Mouse (Mus musculus) urinary bladder, postnatal 10 days (tissue): Measurements from ENCODE around the gene Grb7.

Experiments used
- DNase-seq: peaks from one replicate; pipeline ENCODE4 v3.0.0; 2022; ENCODE audit warnings: low spot score

The Grb7 gene

DNA sequence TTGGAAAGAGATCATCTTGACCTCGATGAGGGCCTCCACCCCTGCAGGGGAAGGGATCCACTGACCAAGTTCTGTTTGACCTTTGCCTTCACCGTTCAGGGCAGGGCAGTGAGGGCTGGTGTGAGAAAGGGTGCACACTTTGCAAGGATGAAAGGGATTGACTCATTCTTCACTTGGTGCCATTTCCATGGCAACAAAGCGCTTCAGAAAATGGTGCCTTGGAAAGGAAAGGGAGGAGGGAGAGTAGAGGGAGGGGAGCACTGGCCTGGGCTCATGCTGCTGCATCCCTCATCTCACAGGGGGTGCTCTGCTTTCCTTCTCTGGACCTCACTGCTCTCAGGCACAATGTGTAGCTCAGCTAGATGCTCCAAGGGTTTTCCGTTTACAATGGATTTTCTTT, 26.5 kb downstream of the Grb7 start:
- DNase-seq: no peak

DNA sequence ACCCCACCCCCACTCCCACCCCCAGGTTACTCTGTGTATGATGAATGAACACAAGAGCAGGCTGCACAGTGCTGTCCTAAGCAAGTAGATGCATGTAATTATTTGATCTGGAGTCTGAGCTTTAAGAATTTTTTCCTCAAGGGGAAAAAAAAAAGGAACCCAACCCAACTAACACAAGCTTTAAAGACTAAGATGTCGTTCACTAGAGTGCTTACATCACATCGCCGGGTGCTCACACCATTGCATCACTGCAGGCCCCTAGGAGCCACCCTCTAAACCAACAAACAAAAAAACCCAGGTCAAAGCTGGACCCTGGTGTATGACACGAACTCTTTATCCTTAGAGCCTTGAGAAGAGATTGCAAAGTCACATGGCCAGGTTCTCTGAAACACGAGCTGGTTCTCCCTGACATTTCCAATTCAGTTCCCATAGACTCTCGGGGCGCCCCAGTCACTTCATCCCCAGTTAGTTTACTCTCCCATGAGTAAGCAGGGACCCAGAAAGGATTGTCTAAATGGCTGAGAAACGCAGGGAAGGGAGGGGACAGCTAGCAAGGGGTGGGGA, 27.8 kb downstream of the Grb7 start:
- DNase-seq: no peak

DNA sequence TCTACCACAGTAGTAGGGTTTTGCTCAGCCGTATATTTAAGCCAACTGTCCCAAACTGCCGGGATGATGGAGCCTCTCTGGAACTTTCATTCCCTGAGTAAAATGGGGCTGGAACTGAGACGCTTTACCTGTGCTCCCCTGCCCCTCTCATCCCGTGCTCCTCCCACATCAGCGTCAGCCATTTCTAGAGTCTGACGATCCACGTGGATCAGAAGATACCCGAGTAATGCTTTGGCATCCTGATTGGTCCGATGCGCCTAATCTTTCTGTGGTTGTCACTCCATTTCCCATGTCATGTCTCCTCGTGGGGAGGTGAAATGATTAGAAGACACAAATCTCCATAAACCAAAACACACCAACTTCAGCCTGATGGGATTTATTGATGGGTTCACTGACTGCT, 28.8 kb downstream of the Grb7 start:
- DNase-seq: no peak

DNA sequence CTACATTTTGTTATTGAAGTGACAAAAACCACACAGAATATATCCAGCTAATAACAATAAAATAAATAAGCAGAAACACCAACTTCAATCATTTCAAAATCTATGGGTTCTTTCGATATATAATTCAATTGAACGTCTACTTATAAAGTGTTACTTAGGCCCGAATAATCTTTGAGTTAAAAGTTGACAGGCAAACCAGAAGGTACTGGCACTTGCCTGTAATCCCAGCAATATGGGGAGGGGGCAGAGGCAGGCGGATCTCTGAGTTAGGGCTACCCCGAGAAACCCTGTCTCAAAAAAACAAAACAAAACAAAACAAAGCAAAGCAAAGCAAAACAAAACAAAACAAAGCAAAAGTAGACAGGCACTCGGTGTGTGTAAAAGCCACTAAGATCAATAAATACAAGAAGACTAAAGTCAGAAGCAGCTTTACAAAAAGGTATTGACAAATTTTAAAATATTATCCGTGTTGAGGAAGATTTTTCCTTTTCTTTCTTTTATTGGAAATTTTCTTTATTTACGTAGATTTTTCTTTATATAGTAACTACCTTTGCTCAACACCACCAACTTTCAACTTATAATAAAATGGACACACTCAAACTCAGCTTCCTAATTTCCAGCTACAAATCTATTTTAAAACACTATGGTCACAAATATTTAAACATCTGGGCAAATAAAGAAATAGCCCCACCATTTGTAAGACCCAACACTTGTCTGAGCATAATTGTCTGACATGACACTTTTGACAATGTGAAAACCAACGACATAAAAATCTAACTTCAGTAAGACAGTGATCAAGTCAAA, 29.6 kb downstream of the Grb7 start:
- no peak for DNase-seq

DNA sequence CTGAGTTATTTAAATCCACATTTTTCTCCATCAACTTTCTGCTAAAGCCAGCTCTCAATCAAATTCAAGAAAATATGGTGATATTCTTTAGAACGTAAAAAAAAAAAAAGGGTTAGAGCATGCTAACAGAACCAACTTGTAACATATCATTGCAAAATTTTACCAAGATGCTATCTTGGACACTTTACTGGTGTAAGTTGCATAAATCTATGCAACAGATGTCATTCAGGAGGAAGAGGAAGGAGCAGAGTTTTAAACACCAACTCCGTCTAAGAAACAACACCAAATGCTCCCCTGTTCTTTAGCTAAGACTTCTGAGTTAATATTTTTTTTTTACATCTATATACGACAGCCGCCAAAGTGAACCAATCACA, 30.2 kb downstream of the Grb7 start:
- DNase-seq: no peak

DNA sequence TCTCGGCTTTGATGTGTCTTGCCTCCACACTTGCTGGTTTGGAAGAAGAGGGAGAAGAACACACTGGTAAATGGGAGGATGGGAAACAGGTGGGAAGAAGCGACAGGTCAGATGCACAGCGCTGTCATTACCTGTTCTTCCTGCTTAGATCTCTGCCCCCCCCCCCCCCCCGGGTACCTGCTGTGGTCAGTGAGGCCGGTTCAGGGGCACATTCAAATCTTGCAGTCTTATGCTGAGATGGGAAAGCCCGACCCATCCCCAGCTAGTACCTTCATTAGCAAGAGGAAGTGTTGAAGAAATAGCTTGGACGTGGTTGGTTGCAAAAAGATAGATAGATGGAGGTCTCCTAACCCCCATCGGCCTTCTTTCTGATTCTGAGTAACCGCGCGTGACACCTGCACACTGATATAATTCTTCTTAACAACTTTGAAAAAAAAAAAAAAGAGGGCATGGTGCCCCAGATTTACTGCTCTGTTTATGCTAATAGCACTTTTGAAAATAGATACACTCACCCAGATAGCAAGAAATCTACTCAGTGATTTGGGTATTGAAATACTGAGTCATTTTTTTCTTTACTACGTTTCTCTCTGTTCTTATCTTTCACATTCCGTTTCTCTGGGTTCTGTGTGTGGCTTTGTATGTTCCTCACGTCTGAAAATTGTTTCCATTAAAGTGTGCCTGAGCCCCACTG, 31.0 kb downstream of the Grb7 start:
- DNase-seq: no peak

DNA sequence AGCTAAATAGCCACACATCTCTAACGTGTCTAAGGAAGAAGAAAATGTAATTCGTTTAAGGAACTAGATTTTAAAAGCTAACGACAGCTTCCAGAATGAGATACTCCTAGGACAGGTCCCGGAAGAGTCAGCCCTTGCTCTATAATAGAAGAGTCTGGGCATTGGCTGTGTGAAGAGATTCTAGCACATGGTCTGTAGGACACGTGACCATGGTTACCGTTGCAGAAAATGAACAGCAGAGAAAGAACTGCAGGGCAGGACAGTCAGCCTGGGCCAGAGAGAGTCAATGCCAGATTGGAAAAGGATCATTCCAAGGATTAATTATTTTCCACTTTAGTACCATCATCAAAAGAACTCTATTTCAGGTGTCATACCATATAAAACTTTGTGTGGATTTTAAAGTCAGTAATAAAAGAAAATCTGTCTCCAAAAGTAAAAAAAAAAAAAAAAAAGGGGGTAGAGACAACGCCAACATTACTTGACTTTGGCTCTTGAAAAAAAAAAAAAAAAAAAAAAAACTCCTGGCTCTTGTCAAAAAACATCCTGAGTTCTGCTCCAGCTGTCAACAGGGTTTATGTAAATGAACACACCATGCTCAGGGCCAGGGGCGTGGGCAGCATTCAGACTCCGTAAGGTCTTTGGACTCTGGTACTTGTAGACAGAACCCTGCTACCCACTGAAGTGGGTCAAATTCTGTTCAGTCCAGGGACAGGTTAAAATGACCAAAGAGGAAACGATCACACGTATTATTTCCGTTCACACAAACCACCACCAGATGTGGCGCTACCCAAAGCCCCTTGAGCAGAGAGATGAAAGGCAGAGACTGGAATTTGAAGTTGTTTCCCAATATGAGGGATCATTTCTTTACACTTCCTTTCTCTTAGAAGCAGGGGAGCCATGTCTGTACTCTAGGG, 33.1 kb downstream of the Grb7 start:
- no peak for DNase-seq

DNA sequence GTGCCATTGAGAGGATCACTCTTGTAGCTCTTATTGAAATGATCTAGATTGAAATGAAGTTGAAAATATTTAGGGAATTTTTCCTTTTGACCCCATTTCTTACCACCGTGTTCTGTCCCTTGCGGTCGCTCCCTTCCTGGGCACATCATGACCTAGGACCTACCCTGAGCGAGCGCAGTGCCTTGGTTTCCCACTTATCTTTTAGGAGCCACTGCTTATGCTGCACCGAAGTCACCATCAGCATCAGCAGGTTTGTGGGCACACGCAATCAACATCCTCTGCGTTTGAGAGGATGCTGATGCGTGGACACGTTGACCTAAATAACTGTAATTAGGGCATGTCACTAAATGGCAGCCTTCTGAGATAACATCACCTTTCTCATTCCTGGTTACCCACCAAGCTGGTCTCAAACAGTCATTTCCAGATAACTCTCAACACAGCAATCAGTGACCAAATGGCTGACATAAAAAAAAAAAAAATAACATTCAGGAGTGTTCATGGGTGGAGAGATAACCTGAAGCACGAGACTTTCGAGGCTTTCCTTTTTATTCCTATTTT, 33.8 kb downstream of the Grb7 start:
- DNase-seq: no peak

DNA sequence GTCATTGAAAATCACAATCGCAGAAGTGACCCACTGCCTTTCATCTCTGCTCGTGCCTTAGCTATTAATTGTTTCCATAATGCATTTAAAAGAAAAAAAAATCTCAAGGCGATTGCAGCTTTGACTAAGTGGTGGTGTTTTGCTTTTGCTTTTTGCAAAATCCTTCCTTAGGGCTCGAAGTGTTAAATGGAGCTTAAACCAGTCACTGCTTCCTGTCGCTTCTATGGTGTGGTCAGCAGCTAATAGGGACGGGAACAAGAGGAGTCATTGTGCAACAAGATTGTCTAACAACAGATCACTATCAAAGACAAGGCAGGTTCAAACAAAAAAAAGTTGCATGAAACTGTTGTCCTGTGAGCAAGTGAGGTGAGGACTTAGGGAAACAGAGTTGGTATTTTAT, 35.0 kb downstream of the Grb7 start:
- DNase-seq: no peak

DNA sequence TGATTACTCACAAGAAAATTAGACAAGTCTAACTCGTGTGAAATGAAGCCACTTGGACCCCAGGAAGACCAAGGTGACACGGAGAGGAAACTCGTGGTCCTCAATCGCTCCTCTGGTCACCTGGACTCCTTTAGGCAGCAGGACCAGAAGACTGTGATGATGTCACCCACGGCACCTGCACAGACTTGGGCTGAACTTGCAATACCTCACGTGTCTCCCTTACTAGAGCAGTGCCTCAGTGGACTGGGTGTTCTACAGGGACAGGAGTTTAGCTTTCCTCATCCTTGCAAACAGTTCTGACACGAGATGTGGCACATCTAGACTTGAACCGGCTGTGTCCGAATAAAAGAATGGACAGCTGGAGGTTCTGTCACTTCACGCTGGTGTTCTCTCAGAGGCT, 35.9 kb downstream of the Grb7 start:
- no peak for DNase-seq

DNA sequence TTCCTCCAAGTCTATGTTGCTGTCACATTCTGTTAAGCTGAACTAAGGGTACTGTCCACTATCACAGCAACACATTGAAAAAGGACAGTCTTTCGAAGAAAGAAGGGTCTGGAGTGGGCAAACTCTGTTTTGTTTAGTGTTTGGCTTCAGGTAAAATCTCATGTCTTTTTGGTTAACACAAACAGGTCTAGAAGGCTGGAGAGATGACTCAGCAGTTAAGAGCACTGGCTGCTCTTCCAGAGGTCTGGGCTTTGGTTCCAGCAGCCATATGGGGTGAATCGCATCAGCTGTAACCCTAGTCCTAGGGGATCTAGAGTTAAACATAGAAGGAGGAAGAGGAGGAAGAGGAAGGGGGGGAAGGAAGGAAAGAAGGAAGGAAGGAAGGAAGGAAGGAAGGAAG, 39.6 kb downstream of the Grb7 start:
- DNase-seq: no peak

DNA sequence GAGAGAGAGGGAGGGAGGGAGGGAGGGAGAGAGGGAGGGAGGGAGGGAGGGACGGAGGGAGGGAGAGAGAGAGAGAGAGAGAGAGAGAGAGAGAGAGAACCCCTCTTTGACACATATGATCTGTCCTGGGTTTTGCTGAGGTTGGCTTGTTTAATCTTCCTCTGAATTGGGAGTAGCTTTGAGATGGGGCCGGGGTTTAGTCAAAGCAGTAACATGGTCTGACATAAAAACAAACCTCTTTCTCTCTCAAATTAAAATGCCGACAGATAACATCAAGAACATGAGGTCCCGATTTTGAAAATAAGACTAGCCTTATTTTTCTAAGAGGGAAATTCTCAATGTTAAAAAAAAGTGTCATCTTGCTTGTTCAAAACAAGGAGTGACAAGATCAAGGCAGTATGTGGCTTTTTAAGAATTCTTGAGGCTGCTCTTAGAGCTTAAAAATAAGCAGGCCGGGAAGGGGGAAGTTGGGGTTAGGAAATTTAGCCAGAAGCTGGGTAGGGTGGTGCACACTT, 41.4 kb downstream of the Grb7 start:
- DNase-seq: no peak

DNA sequence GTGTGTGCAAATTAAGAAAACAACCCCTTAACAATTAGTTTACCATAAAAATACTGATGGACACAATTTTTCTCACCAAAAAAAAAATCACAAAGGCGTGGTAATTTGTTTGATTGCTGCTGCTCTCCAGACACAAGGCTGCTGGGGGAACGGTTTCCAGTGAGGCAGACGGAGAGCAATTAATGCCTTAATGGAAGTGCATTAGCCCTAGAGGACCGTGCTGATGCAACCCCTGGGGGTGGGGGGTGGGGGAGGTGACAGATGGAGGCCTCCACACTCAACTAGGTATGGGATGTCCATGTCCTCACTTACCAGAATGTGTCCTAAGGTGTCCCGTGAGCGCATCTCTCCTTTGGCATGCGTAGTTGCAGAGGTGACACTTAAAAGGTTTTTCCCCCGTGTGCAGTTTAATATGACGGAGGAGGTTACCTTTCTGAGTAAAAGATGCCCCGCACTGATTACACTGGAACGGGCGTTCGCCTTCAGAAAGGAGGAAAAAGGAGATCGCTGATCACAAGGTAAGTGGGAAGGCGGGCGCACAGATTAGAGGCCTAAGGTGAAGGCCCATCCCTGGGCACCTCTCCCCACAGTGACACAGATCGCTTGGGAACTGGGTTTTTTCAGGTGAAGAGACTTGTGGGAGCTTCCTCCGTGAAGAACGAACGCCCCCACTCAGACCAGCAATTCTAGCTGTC, 42.5 kb downstream of the Grb7 start:
- DNase-seq: no peak

DNA sequence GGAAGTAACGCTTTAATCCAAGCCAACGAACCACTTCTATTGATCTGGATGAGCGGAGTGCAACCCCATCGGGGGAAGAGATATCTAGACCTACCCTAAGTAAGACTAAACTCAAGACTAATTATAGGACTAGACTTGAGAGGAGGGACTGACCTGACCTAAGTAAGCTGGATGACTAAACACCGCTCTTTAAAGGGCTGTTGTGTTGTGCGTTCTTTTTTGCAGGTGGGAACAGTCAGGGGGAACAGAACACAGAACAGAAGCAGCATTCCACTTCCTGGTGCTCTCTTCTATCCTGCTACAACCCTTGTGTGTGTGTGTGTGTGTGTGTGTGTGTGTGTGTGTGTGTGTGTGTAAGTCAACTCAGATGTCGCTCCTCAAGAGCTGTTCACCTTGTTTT, 45.4 kb downstream of the Grb7 start:
- no peak for DNase-seq

DNA sequence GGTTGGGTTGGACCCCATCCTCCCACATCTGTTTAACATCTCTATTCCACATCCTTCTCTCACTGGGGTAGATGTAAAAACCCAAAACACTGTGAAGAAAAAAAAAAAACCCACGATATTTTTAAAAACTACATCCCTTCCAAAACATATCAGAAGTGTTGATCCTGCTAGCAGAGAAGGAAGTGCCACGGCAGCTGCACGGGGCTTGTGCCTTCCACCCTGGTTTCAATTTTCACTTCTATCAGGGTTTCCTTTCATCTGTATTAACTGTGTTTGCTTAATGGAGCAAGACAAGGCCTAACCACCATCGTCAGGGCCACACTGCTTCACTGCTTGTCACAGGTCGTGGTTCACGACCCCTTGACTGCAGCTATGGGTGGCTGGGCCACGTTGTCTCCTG, 46.8 kb downstream of the Grb7 start:
- DNase-seq: no peak

DNA sequence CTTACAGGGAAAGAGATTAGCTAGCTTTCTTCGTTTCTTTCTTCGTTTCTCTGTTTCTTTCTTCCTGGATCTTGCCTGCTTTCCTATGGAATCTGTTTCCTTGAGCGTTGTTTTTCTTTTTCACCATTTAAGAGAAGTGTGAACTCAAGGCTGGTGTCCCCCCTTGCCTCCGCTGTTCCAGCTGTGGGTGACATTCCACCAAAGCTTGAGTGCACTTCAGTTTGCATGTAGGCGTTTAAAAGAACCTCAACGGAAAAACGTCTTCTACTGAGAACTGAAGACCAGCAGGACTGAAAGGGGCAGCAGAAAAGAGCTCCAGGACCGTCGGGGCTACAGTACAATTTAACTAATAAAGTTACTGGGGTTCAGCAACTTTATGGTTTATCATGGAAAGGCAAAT, 47.2 kb downstream of the Grb7 start:
- no peak for DNase-seq

DNA sequence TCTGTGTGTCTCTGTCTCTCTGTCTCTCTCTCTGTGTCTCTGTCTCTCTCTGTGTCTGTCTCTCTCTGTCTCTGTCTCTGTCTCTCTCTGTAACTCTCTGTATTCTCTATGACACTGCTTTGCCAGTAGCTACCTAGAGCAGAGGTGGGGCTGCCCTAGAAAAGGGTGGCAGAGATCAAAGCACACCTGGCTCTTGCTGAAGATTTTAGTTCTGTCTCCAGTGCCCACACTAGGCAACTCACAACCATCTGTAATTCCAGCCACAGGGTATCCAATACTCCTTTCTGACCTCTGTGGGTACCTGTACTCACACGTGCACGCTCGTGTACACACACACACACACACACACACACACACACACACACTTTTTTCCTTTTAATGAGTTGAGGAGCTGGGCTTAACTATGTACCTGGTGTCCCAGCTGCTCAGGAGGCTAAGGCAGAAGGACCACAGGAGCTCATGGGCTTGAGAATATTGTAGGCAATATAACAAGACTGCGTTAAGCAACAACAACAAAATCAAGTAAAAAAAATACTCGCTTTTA, 49.1 kb downstream of the Grb7 start:
- no peak for DNase-seq

DNA sequence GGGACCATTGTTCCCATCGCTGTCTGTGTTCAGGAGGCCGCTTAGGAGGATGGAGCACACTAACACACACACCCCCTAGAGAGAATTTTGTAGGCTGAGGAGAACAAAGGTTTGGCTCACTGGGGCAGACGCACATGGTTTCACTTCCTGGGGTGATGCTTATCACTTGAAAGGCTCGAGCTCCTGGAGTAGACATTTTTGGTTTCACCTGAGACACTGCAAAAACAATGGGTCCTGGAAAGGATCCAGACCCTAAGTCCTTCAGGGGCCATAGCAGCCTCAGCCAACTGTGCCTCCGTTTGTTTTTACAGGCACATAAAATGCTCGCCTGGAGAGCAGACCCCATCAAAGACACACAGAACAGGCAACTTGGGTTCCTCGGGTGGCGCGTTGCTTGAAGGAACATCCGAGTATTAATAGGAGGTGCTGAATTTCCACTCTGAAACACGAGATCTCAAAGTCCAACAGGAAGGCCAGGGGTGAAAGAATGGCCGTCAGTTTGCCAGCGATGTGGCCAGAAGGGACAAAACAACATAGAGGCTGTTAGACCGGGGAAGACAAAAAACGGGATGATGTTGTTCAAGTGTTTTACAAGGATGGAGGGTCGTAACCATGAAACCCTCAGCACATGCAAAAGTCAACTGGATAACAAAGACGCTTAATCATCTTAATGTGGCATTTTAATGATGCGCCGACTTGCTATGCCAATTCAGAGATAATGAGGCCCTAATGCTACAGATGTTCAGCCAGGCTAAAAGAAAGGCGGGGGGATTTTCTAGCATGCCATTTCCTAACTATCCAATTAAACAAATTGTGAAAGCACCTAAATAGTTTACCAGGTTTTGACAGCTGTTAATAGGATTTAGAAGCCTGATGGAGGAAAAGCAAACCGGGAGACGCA, 51.4 kb downstream of the Grb7 start:
- no peak for DNase-seq

DNA sequence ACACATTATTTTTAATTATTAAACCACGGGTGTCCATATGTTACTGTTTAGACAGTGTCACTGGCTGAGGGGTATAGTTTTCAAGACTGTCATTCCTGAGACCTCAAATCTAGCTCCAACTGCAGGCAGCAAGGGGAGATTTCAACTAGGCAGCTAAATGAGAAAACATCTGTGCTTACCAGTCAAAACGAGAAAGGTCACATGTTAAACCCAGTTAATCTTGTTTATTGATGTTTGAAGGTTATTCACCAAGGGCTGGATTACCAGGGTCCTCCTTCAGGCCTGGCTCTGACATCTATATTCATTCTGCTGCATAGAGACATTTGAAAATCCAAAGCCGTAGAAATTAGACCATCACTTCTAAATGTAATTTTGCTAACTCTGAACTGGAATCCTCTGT, 58.7 kb downstream of the Grb7 start:
- no peak for DNase-seq
